Mouse (Mus musculus) hindbrain, embryonic 14.5 days (tissue): Measurements from ENCODE around the gene Dars2. TPM values are rescaled to one million over a fixed set of nuclear protein-coding genes. Genes with fewer than 3 reads are reported as not detected.

ENCODE experiments used
- ATAC-seq: fragments of 200-750 bp; cut with Nextera tagmentation; 2 replicates; pipeline ENCODE4 v1.8.0; 2017; ENCODE audit warnings: moderate number of reproducible peaks, mild to moderate bottlenecking, moderate TSS enrichment, moderate library complexity; ENCODE audit not compliant: low FRiP score
- DNase-seq: peaks from one replicate; pipeline ENCODE4 v3.0.0-alpha.2; 2015; ENCODE audit warnings: low spot score
- H3K27ac ChIP-seq: fragments of 300-500 bp; sonication (generic); 2 replicates; pipeline ENCODE4 v1.5.1; 2014; ENCODE audit warnings: mild to moderate bottlenecking, moderate library complexity
- H3K27me3 ChIP-seq: fragments of 300-500 bp; sonication (generic); 2 replicates; pipeline ENCODE4 v1.6.1; 2014; ENCODE audit warnings: mild to moderate bottlenecking, low read length, mixed read lengths; ENCODE audit not compliant: control insufficient read depth, insufficient read depth
- H3K36me3 ChIP-seq: fragments of 300-500 bp; sonication (generic); replicated peaks from 2 replicates; pipeline ENCODE4 v1.6.1; 2014; ENCODE audit not compliant: control insufficient read depth, insufficient read depth
- H3K4me1 ChIP-seq: fragments of 300-500 bp; sonication (generic); replicated peaks from 2 replicates; pipeline ENCODE4 v1.6.1; 2014; ENCODE audit warnings: antibody characterized with exemption, low read length, mixed read lengths; ENCODE audit not compliant: control insufficient read depth, insufficient read depth
- H3K4me2 ChIP-seq: fragments of 300-500 bp; sonication (generic); replicated peaks from 2 replicates; pipeline ENCODE4 v1.6.1; 2014; ENCODE audit warnings: mild to moderate bottlenecking, moderate library complexity
- H3K4me3 ChIP-seq: fragments of 300-500 bp; sonication (generic); replicated peaks from 2 replicates; pipeline ENCODE4 v1.5.1; 2014; ENCODE audit warnings: mild to moderate bottlenecking, low read length
- H3K9ac ChIP-seq: fragments of 300-500 bp; sonication (generic); 2 replicates; pipeline ENCODE4 v1.6.1; 2014
- H3K9me3 ChIP-seq: fragments of 300-500 bp; sonication (generic); 2 replicates; pipeline ENCODE4 v1.6.1; 2016; ENCODE audit warnings: low read length; ENCODE audit not compliant: control insufficient read depth
- WGBS: fragments of 180-500 bp; shearing (Covaris S2); extraction: QIAGEN DNeasy Blood & Tissue Kit; methylation state at CpG from one replicate; pipeline ENCODE4 v1.1.7; 2014; 5-methylcytosine and 5-hydroxymethylcytosine counted together
- polyA plus RNA-seq: library from polyadenylated mRNA; unstranded; fragments of >200 nt; fragmentation: Nextera tagmentation; extraction: Ambion mirVana; gene quantifications from 2 replicates; pipeline ENCODE4 v1.2.1, GENCODE M21; 2014

Gene Dars2
- polyA plus RNA-seq, 1 experiment from 2014 or later = 28.3 TPM

DNA sequence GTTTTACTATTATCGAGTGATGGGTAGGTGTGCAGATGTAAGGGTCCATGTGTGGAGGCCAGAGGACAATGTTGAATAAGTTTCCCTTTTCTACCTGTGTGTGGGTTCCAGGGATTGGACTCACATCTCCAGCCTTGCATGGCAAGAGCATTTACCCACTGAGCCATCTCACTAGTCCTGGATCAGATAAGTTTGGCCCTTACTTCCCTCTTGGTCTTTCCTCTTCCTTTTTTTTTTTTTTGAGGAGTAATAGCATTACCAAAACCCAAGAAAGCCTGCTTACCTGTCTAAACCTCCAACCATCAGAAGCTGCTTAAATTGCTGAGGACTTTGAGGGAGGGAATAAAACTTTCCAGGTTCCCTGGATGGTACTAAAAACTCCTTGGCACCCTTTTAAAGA lies 13.3 kb downstream of the Dars2 start:
- H3K9ac ChIP-seq = no peak overlapping the region
- no peak for DNase-seq
- no peak overlapping the region for H3K27ac ChIP-seq
- WGBS = 100% methylated on average over 1 of the region's 1 CpGs
- H3K36me3 ChIP-seq = peaks cover 50% of the 10 kb centered on the region
- H3K4me3 ChIP-seq = no peak overlapping the region
- H3K9me3 ChIP-seq = no peaks in the 10 kb centered on the region
- H3K4me1 ChIP-seq = no peaks in the 10 kb centered on the region
- ATAC-seq = no peak
- H3K4me2 ChIP-seq = no peak overlapping the region
- no peaks in the 10 kb centered on the region for H3K27me3 ChIP-seq

DNA sequence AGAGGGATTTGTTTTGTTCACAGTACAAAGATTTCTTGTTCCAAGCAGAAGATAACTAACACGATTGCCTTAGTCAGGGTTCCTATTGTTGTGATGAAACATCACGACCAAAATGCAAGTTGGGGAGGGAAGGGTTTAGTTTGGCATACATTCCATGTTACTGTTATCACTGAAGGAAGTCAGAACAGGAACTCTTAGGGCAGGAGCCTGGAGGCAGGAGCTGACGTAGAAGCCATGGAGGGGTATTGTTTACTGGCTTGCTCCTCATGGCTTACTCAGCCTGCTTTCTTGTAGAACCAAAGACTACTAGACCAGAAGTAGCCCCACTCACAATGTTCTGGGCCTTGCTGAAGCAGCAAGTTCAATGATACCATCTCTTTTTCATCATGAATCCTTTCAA lies 23.5 kb downstream of the Dars2 start:
- no peak for ATAC-seq
- 90% methylated on average over 3 of the region's 3 CpGs for WGBS

DNA sequence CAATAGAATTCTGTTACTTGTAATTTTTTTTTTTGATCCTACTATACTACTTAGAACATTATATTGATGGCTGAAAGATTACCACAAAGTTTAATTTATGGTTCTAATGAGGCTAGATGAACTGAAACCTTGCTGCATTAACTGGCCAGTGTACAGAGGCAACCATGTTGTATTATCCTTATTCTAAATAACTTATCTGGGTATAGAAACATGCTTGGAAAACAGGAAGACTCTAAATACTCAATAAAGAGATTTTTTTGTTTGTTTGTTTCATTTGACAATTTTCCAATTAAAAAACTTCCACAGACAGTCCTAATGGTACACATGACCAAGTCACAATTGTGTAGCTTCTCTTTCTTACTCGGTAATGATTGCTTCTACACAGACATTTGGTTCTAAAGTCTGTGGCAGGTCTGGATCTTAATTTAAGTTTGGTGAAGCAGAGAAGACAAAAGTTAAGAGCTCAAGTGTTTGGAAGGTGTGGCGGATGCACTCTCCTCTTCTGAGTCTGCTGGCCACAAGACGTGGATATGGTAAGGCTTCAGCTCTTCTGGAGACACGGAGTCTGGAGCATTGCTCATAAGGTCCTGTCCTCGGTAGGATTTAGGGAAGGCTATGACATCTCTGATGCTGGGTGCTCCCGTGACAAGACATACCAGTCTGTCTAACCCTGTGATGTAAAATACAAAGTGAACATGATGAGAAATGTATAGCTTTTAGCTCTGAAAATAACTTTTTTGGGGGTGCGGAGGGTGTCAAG lies 29.0 kb downstream of the Dars2 start:
- H3K4me3 ChIP-seq = no peak overlapping the region
- H3K4me2 ChIP-seq = no peak overlapping the region
- H3K9ac ChIP-seq = no peak overlapping the region
- H3K27ac ChIP-seq = no peak overlapping the region
- peaks cover 88% of the 10 kb centered on the region for H3K36me3 ChIP-seq
- DNase-seq (no peak), ATAC-seq (no peak)
- H3K27me3 ChIP-seq = no peaks in the 10 kb centered on the region
- no peaks in the 10 kb centered on the region for H3K9me3 ChIP-seq
- peaks cover 18% of the 10 kb centered on the region; the same call in 1 of the 2 replicates for H3K4me1 ChIP-seq
- WGBS = 93% methylated on average over 7 of the region's 7 CpGs

More for the DNA sequence above, 23.5 kb downstream of the Dars2 start:
- no peaks in the 10 kb centered on the region for H3K9me3 ChIP-seq
- H3K9ac ChIP-seq = no peak overlapping the region
- no peak overlapping the region for H3K27ac ChIP-seq
- no peak overlapping the region for H3K4me2 ChIP-seq
- no peaks in the 10 kb centered on the region for H3K27me3 ChIP-seq
- peaks cover 84% of the 10 kb centered on the region for H3K36me3 ChIP-seq
- H3K4me1 ChIP-seq = no peaks in the 10 kb centered on the region
- no peak for DNase-seq
- no peak overlapping the region for H3K4me3 ChIP-seq

DNA sequence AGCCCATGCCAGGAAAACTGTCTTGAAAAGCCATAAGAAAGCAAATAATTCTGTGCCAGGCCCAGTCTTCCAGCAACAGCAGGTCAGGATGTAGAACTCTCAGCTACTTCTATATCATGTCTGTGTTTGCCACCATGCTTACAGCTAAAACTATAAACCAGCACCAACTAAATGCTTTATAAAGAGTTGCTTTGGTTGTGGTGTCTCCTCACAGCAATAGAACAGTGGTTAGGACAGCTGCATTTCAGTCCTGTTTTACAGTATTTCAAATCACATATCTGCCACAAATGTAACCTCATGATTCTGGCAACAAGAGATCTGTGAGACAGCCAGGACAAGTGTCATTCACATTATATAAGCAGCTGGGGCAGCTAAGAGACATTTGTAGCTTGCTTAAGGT lies 29.6 kb downstream of the Dars2 start:
- Histone ChIP-seq H3K36me3 (peaks cover 88% of the 10 kb centered on the region), H3K27me3 (no peaks in the 10 kb centered on the region), H3K4me3 (no peak overlapping the region), H3K27ac (0 out of 2 replicates have a peak overlapping the region, but pooled peaks have one; percentile 26), H3K4me2 (no peak overlapping the region), H3K9ac (no peak overlapping the region), H3K9me3 (no peaks in the 10 kb centered on the region), H3K4me1 (peaks cover 19% of the 10 kb centered on the region; the same call in 1 of the 2 replicates)
- ATAC-seq = no peak
- no peak for DNase-seq

DNA sequence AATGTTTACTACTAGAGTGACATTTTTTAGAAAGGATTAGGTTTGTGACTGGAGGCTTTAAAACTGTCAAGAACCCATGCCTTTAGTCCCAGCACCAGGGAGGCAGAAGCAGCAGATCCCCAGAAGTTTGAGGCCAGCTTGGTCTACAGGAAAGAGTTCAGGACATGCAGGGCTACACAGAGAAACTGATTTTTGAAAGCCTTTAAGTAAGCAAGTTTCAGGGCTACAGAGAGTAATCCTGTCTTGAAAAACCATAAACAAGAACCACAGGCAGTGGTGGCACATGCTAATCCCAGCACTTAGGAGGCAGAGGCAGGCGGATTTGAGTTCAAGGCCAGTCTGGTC lies 30.1 kb downstream of the Dars2 start:
- DNase-seq (no peak), ATAC-seq (no peak)
- Histone ChIP-seq H3K4me3 (no peak overlapping the region), H3K36me3 (peaks cover 85% of the 10 kb centered on the region), H3K27ac (peak overlapping the region; percentile 33; the same call in 1 of the 2 replicates), H3K9ac (no peak overlapping the region), H3K4me1 (peaks cover 19% of the 10 kb centered on the region; the same call in 1 of the 2 replicates), H3K27me3 (no peaks in the 10 kb centered on the region), H3K4me2 (no peak overlapping the region), H3K9me3 (no peaks in the 10 kb centered on the region)
- 60% methylated on average over 1 of the region's 1 CpGs for WGBS

DNA sequence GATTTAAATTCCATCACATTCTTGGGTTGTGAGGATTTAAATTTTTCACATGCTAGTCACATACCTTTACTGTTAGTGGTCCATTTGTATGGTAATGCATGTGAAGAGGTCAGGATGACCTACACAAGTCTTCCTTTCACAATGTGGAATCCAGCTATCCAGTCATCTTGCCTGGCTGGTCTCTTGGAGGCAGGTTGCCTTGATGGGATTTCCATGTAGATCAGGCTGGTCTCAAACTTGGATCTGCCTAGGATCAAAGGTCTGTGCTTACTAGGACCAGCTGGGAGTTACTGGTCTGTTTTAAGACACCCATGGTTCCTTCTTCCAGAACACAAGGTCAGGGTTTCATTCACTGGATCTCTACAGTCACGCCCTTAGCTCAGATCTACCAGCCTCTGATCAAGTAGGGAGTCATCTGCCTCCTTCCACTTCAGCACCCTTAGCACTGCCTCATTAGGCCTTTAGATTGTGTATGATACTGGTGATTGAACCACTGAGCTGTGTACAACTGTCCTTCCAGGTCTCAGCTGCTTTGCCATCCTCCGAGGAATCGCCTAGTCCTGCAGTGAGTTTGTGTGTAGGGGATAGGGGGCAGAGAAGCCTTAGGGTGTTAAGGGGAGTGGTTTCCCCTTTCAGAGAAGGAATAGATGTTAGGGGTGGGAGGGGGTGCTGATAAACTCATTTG lies 30.6 kb downstream of the Dars2 start:
- WGBS = 20% methylated on average over 3 of the region's 3 CpGs
- Histone ChIP-seq H3K9me3 (no peaks in the 10 kb centered on the region), H3K9ac (no peak overlapping the region), H3K4me2 (no peak overlapping the region), H3K4me1 (peaks cover 19% of the 10 kb centered on the region; the same call in 1 of the 2 replicates), H3K36me3 (peaks cover 80% of the 10 kb centered on the region), H3K4me3 (no peak overlapping the region), H3K27ac (peak overlapping the region; percentile 33; the same call in 1 of the 2 replicates), H3K27me3 (no peaks in the 10 kb centered on the region)
- ATAC-seq = peak; percentile 4; the same call in 1 of the 2 replicates
- DNase-seq = peak; percentile 45

DNA sequence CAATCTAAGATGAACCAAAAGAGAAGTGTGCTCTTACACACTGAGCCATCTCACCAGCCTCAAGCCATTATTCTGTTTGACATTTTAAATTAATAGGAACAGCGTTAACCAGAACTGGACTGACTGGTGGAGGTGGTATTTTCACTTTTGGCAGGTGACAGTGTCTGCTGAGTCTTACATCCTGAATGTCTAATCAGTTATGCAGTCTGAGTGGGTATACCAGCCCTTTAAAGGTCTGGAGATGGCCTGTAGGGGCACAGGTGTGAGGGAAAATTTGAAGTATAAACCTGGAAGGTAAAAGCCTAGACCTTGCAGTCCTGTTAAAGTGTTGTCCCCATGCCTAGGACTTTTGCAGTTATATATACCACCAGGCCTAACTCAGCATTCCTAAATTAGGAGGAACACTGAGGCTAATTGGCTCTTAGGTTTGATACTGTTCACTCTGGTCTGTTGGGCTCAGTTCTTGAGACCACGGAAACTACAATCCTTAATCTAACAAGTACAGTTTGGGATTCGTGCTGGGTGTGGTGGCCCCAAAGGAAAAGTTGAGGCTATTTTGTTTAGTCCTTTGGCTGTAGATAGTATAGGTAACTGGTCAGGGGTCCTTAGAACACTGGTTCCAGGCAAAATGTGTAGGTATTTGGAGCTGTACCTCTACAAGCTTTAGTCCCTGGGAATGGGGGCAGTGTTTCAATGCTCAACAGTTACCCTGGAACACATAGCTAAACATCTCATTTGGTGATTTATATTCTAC lies 31.3 kb downstream of the Dars2 start:
- Histone ChIP-seq H3K27ac (no peak overlapping the region; the same call in 1 of the 2 replicates), H3K4me1 (peaks cover 19% of the 10 kb centered on the region; the same call in 1 of the 2 replicates), H3K27me3 (no peaks in the 10 kb centered on the region), H3K4me2 (no peak overlapping the region), H3K9me3 (no peaks in the 10 kb centered on the region), H3K36me3 (peaks cover 73% of the 10 kb centered on the region), H3K4me3 (no peak overlapping the region), H3K9ac (0 out of 2 replicates have a peak overlapping the region, but pooled peaks have one; percentile 24)
- DNase-seq = no peak
- ATAC-seq = no peak
- 9% methylated on average over 3 of the region's 3 CpGs for WGBS

GRCm38 (mm10) chr1:161038004-161038403 lies 32.5 kb downstream of the Dars2 start:
- peak overlapping the region; percentile 87 for H3K4me3 ChIP-seq
- 46% methylated on average over 3 of the region's 3 CpGs for WGBS

GRCm38 (mm10) chr1:161037599-161037998 lies 32.9 kb downstream of the Dars2 start:
- Histone ChIP-seq H3K36me3 (peaks cover 67% of the 10 kb centered on the region), H3K9me3 (no peaks in the 10 kb centered on the region), H3K4me1 (peaks cover 30% of the 10 kb centered on the region; the same call in 1 of the 2 replicates), H3K27ac (no peak overlapping the region), H3K4me3 (peak overlapping the region; percentile 87), H3K27me3 (no peaks in the 10 kb centered on the region), H3K9ac (peak overlapping the region; percentile 37), H3K4me2 (peak overlapping the region; percentile 98)
- ATAC-seq = no peak
- DNase-seq = no peak
- WGBS = 27% methylated on average over 3 of the region's 3 CpGs

More at GRCm38 (mm10) chr1:161038004-161038403, 32.5 kb downstream of the Dars2 start:
- Histone ChIP-seq H3K9ac (peak overlapping the region; percentile 37), H3K9me3 (no peaks in the 10 kb centered on the region), H3K4me2 (peak overlapping the region; percentile 98), H3K4me1 (peaks cover 29% of the 10 kb centered on the region; the same call in 1 of the 2 replicates), H3K36me3 (peaks cover 67% of the 10 kb centered on the region), H3K27ac (no peak overlapping the region), H3K27me3 (no peaks in the 10 kb centered on the region)
- DNase-seq = no peak
- no peak for ATAC-seq
